Mouse (Mus musculus): ENCODE data around the gene Lamb2. TPM values are rescaled to one million over a fixed set of nuclear protein-coding genes. Genes with fewer than 3 reads are reported as not detected.

Gene Lamb2
- polyA plus RNA-seq, 1 experiment from 2014 or later, result 8.3 TPM

GRCm38 (mm10) chr9:108456953-108457352, 22.6 kb upstream of the Lamb2 start:
- WGBS, result 85% methylated on average over 10 of the region's 10 CpGs
- no peaks in the 10 kb centered on the region for H3K36me3 ChIP-seq (ENCODE audit: control insufficient read depth, insufficient read depth, low read length)
- no peak overlapping the region for H3K4me2 ChIP-seq (ENCODE audit: low read depth, low read length)
- no peaks in the 10 kb centered on the region for H3K9me3 ChIP-seq (ENCODE audit: control insufficient read depth, low read length)
- ATAC-seq (ENCODE audit: low read depth), result no peak
- H3K9ac ChIP-seq (replicated peaks; ENCODE audit: low read depth, low read length), result no peak overlapping the region
- H3K4me3 ChIP-seq (ENCODE audit: low read depth, low read length), result no peak overlapping the region
- H3K27me3 ChIP-seq (ENCODE audit: control insufficient read depth, insufficient read depth, low read length), result no peaks in the 10 kb centered on the region
- H3K4me1 ChIP-seq (ENCODE audit: control insufficient read depth, insufficient read depth, low read length), result peaks cover 16% of the 10 kb centered on the region
- H3K27ac ChIP-seq (ENCODE audit: low read depth, low read length), result no peak overlapping the region

- no peaks in the 10 kb centered on the region for H3K27me3 ChIP-seq (ENCODE audit: control insufficient read depth, insufficient read depth, low read length)
- peaks cover 10% of the 10 kb centered on the region for H3K36me3 ChIP-seq (ENCODE audit: control insufficient read depth, insufficient read depth, low read length)
- 0 out of 2 replicates have a peak overlapping the region, but pooled peaks have one; percentile 72 for H3K9ac ChIP-seq (replicated peaks; ENCODE audit: low read depth, low read length)
- H3K9me3 ChIP-seq (ENCODE audit: control insufficient read depth, low read length), result no peaks in the 10 kb centered on the region
- peak overlapping the region; percentile 69 for H3K4me3 ChIP-seq (ENCODE audit: low read depth, low read length)
- peaks cover 10% of the 10 kb centered on the region for H3K4me1 ChIP-seq (ENCODE audit: control insufficient read depth, insufficient read depth, low read length)
- peak overlapping the region; percentile 68 for H3K4me2 ChIP-seq (ENCODE audit: low read depth, low read length)
- 95% methylated on average over 1 of the region's 1 CpGs for WGBS
- ATAC-seq (ENCODE audit: low read depth), result 0 out of 2 replicates have a peak, but pooled peaks have one; percentile 5
- peak overlapping the region; percentile 73 for H3K27ac ChIP-seq (ENCODE audit: low read depth, low read length)
Observed at GRCm38 (mm10) chr9:108459939-108460318, 19.6 kb upstream of the Lamb2 start.

- ATAC-seq (ENCODE audit: low read depth), result peak; percentile 81
- H3K27ac ChIP-seq (ENCODE audit: low read depth, low read length), result peak within 1 kb of the TSS; percentile 73
- no peaks in the 10 kb centered on the region for H3K9me3 ChIP-seq (ENCODE audit: control insufficient read depth, low read length)
- peak within 1 kb of the TSS; percentile 72 for H3K9ac ChIP-seq (replicated peaks; ENCODE audit: low read depth, low read length)
- H3K27me3 ChIP-seq (ENCODE audit: control insufficient read depth, insufficient read depth, low read length), result no peaks in the 10 kb centered on the region
- H3K4me1 ChIP-seq (ENCODE audit: control insufficient read depth, insufficient read depth, low read length), result peaks cover 10% of the 10 kb centered on the region
- peak within 1 kb of the TSS; percentile 68 for H3K4me2 ChIP-seq (ENCODE audit: low read depth, low read length)
- peaks cover 10% of the 10 kb centered on the region for H3K36me3 ChIP-seq (ENCODE audit: control insufficient read depth, insufficient read depth, low read length)
- H3K4me3 ChIP-seq (ENCODE audit: low read depth, low read length), result peak within 1 kb of the TSS; percentile 69
- under 1% methylated on average over 42 of the region's 52 CpGs for WGBS
Observed at GRCm38 (mm10) chr9:108460319-108461178, 19.0 kb upstream of the Lamb2 start, which contains the start of gene Ccdc71. Ccdc71 (plus strand) TSS chr9:108460527.

GRCm38 (mm10) chr9:108461181-108461631, 18.3 kb upstream of the Lamb2 start, which contains the start of gene Klhdc8b:
Klhdc8b (minus strand) TSS chr9:108461581.
- peaks cover 10% of the 10 kb centered on the region for H3K36me3 ChIP-seq (ENCODE audit: control insufficient read depth, insufficient read depth, low read length)
- peak within 1 kb of the TSS; percentile 73 for H3K27ac ChIP-seq (ENCODE audit: low read depth, low read length)
- WGBS, result 28% methylated on average over 11 of the region's 11 CpGs
- H3K4me3 ChIP-seq (ENCODE audit: low read depth, low read length), result peak within 1 kb of the TSS; percentile 69
- H3K4me2 ChIP-seq (ENCODE audit: low read depth, low read length), result peak within 1 kb of the TSS; percentile 68
- peak; percentile 32; the same call in 1 of the 2 replicates for ATAC-seq (ENCODE audit: low read depth)
- H3K27me3 ChIP-seq (ENCODE audit: control insufficient read depth, insufficient read depth, low read length), result no peaks in the 10 kb centered on the region
- H3K4me1 ChIP-seq (ENCODE audit: control insufficient read depth, insufficient read depth, low read length), result peaks cover 10% of the 10 kb centered on the region
- peak within 1 kb of the TSS; percentile 72 for H3K9ac ChIP-seq (replicated peaks; ENCODE audit: low read depth, low read length)
- H3K9me3 ChIP-seq (ENCODE audit: control insufficient read depth, low read length), result no peaks in the 10 kb centered on the region

GRCm38 (mm10) chr9:108461675-108462074, 17.9 kb upstream of the Lamb2 start:
- 94% methylated on average over 5 of the region's 5 CpGs for WGBS
- Histone ChIP-seq H3K9me3 (ENCODE audit: control insufficient read depth, low read length) (no peaks in the 10 kb centered on the region), H3K27ac (ENCODE audit: low read depth, low read length) (no peak overlapping the region), H3K27me3 (ENCODE audit: control insufficient read depth, insufficient read depth, low read length) (no peaks in the 10 kb centered on the region), H3K4me3 (ENCODE audit: low read depth, low read length) (peak overlapping the region; percentile 69), H3K4me2 (ENCODE audit: low read depth, low read length) (peak overlapping the region; percentile 68), H3K9ac (replicated peaks; ENCODE audit: low read depth, low read length) (peak overlapping the region; percentile 72), H3K36me3 (ENCODE audit: control insufficient read depth, insufficient read depth, low read length) (peaks cover 10% of the 10 kb centered on the region), H3K4me1 (ENCODE audit: control insufficient read depth, insufficient read depth, low read length) (peaks cover 10% of the 10 kb centered on the region)
- ATAC-seq (ENCODE audit: low read depth), result no peak

- Histone ChIP-seq H3K9me3 (ENCODE audit: control insufficient read depth, low read length) (no peaks in the 10 kb centered on the region), H3K27me3 (ENCODE audit: control insufficient read depth, insufficient read depth, low read length) (no peaks in the 10 kb centered on the region), H3K27ac (ENCODE audit: low read depth, low read length) (no peak overlapping the region), H3K4me2 (ENCODE audit: low read depth, low read length) (no peak overlapping the region), H3K9ac (replicated peaks; ENCODE audit: low read depth, low read length) (no peak overlapping the region), H3K36me3 (ENCODE audit: control insufficient read depth, insufficient read depth, low read length) (peaks cover 10% of the 10 kb centered on the region), H3K4me3 (ENCODE audit: low read depth, low read length) (no peak overlapping the region), H3K4me1 (ENCODE audit: control insufficient read depth, insufficient read depth, low read length) (peaks cover 10% of the 10 kb centered on the region)
- WGBS, result 96% methylated on average over 10 of the region's 10 CpGs
- no peak for ATAC-seq (ENCODE audit: low read depth)
Observed at GRCm38 (mm10) chr9:108462192-108462591, 17.3 kb upstream of the Lamb2 start.

- H3K9ac ChIP-seq (replicated peaks; ENCODE audit: low read depth, low read length), result no peak overlapping the region
- ATAC-seq (ENCODE audit: low read depth), result no peak
- WGBS, result 97% methylated on average over 9 of the region's 9 CpGs
- H3K9me3 ChIP-seq (ENCODE audit: control insufficient read depth, low read length), result no peaks in the 10 kb centered on the region
- peaks cover 10% of the 10 kb centered on the region for H3K36me3 ChIP-seq (ENCODE audit: control insufficient read depth, insufficient read depth, low read length)
- H3K4me2 ChIP-seq (ENCODE audit: low read depth, low read length), result no peak overlapping the region
- no peak overlapping the region for H3K27ac ChIP-seq (ENCODE audit: low read depth, low read length)
- no peak overlapping the region for H3K4me3 ChIP-seq (ENCODE audit: low read depth, low read length)
- H3K27me3 ChIP-seq (ENCODE audit: control insufficient read depth, insufficient read depth, low read length), result no peaks in the 10 kb centered on the region
- peaks cover 10% of the 10 kb centered on the region for H3K4me1 ChIP-seq (ENCODE audit: control insufficient read depth, insufficient read depth, low read length)
Observed at GRCm38 (mm10) chr9:108463713-108464112, 15.8 kb upstream of the Lamb2 start.

- Histone ChIP-seq H3K27ac (ENCODE audit: low read depth, low read length) (no peak overlapping the region), H3K4me3 (ENCODE audit: low read depth, low read length) (no peak overlapping the region), H3K27me3 (ENCODE audit: control insufficient read depth, insufficient read depth, low read length) (no peaks in the 10 kb centered on the region), H3K4me2 (ENCODE audit: low read depth, low read length) (no peak overlapping the region), H3K9me3 (ENCODE audit: control insufficient read depth, low read length) (no peaks in the 10 kb centered on the region), H3K36me3 (ENCODE audit: control insufficient read depth, insufficient read depth, low read length) (peaks cover 10% of the 10 kb centered on the region), H3K9ac (replicated peaks; ENCODE audit: low read depth, low read length) (no peak overlapping the region), H3K4me1 (ENCODE audit: control insufficient read depth, insufficient read depth, low read length) (peaks cover 8% of the 10 kb centered on the region)
- 93% methylated on average over 2 of the region's 2 CpGs for WGBS
- no peak for ATAC-seq (ENCODE audit: low read depth)
Observed at GRCm38 (mm10) chr9:108466219-108466618, 13.3 kb upstream of the Lamb2 start.

GRCm38 (mm10) chr9:108469430-108469829, 10.1 kb upstream of the Lamb2 start:
- Histone ChIP-seq H3K9ac (replicated peaks; ENCODE audit: low read depth, low read length) (no peak overlapping the region), H3K4me2 (ENCODE audit: low read depth, low read length) (no peak overlapping the region), H3K9me3 (ENCODE audit: control insufficient read depth, low read length) (no peaks in the 10 kb centered on the region), H3K4me3 (ENCODE audit: low read depth, low read length) (no peak overlapping the region), H3K27ac (ENCODE audit: low read depth, low read length) (no peak overlapping the region), H3K27me3 (ENCODE audit: control insufficient read depth, insufficient read depth, low read length) (no peaks in the 10 kb centered on the region), H3K4me1 (ENCODE audit: control insufficient read depth, insufficient read depth, low read length) (no peaks in the 10 kb centered on the region), H3K36me3 (ENCODE audit: control insufficient read depth, insufficient read depth, low read length) (no peaks in the 10 kb centered on the region; the same call in 1 of the 2 replicates)
- 84% methylated on average over 5 of the region's 5 CpGs for WGBS
- no peak for ATAC-seq (ENCODE audit: low read depth)
